Mouse (Mus musculus) heart, postnatal 0 days (tissue): ENCODE results near the gene Tmem98.

ENCODE experiments used
- CTCF ChIP-seq: IDR thresholded peaks from 2 replicates; pipeline ENCODE4 v1.5.1; 2016; ENCODE audit warnings: antibody characterized with exemption, control low read depth, low read depth
- EP300 ChIP-seq: IDR thresholded peaks from 2 replicates; pipeline ENCODE4 v1.6.1; 2016; ENCODE audit warnings: antibody characterized with exemption, low read depth

- TF ChIP-seq EP300 (no peak), CTCF (no peak)
Observed at GRCm38 (mm10) chr11:80775535-80775934, 34.4 kb upstream of the Tmem98 start.
